Mouse (Mus musculus) neural tube, embryonic 13.5 days (tissue): ENCODE data around the gene Lrrc52. TPM values are rescaled to one million over a fixed set of nuclear protein-coding genes. Genes with fewer than 3 reads are reported as not detected.

Experiments
- ATAC-seq: fragments of 200-750 bp; cut with Nextera tagmentation; 2 replicates; pipeline ENCODE4 v1.8.0; 2017; ENCODE audit warnings: low read depth, mild to moderate bottlenecking, moderate TSS enrichment, moderate library complexity
- H3K27ac ChIP-seq: fragments of 300-500 bp; sonication (generic); replicated peaks from 2 replicates; pipeline ENCODE4 v1.5.1; 2015; ENCODE audit warnings: moderate library complexity, mild to moderate bottlenecking, inconsistent platforms
- H3K27me3 ChIP-seq: fragments of 300-500 bp; sonication (generic); 2 replicates; pipeline ENCODE4 v1.6.1; 2015; ENCODE audit warnings: mild to moderate bottlenecking, inconsistent platforms
- H3K36me3 ChIP-seq: fragments of 300-500 bp; sonication (generic); 2 replicates; pipeline ENCODE4 v1.6.1; 2015; ENCODE audit warnings: mild to moderate bottlenecking, inconsistent platforms
- H3K4me1 ChIP-seq: fragments of 300-500 bp; sonication (generic); replicated peaks from 2 replicates; pipeline ENCODE4 v1.6.1; 2015; ENCODE audit warnings: inconsistent platforms
- H3K4me2 ChIP-seq: fragments of 300-500 bp; sonication (generic); 2 replicates; pipeline ENCODE4 v1.6.1; 2015; ENCODE audit warnings: inconsistent platforms, mild to moderate bottlenecking, moderate library complexity
- H3K4me3 ChIP-seq: fragments of 300-500 bp; sonication (generic); 2 replicates; pipeline ENCODE4 v1.5.1; 2015; ENCODE audit warnings: mild to moderate bottlenecking, inconsistent platforms
- H3K9ac ChIP-seq: fragments of 300-500 bp; sonication (generic); 2 replicates; pipeline ENCODE4 v1.6.1; 2015; ENCODE audit warnings: moderate library complexity, mild to moderate bottlenecking, inconsistent platforms
- H3K9me3 ChIP-seq: fragments of 300-500 bp; sonication (generic); 2 replicates; pipeline ENCODE4 v1.6.1; 2016; ENCODE audit warnings: inconsistent platforms
- WGBS: fragments of 180-500 bp; shearing (Covaris S2); methylation state at CpG from one replicate; pipeline ENCODE4 v1.1.7; 2015; 5-methylcytosine and 5-hydroxymethylcytosine counted together
- polyA plus RNA-seq: library from polyadenylated mRNA; unstranded; fragments of >200 nt; fragmentation: Nextera tagmentation; extraction: Ambion mirVana; gene quantifications from 2 replicates; pipeline ENCODE4 v1.2.1, GENCODE M21; 2015

Gene Lrrc52
- polyA plus RNA-seq, result not detected in 2 replicates

DNA sequence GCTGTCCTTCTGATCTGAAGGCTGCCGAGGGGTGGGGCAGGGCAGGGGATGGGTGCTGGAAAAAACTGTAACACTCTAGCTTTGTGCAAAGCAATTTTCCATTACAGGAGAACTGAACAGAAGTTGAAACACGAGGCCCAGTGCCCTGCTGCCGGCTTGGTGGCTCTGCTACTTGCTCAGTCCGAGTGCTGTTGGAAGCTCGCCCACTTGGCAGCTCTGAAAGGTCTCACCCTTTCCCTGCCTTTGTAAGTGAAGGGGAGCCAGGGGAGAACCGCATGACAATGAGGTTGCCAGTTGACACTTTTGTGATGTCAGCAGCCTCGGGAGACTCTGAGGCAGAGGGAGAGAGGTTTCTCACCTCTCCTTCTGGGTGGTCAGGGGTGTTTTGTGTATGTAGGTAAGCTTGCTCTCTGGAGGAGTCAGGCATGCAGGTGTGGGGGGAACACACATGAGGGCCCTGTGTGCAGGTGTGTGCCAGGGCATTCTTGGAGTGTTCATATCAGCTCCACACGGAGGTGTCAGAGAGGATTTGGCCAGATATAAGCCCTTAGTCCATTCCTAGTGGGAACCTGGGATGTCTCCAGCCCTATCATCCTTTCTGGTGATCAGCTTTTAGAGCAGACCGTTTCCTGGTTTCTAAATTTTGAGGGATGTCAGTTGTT is at the start of gene Lrrc52:
TSS of gene Lrrc52 (minus strand) at position 16 of the 662 bp plus-strand sequence.
- no peak within 1 kb of the TSS for H3K9ac ChIP-seq
- 39% methylated on average over 9 of the region's 9 CpGs for WGBS
- ATAC-seq, result peak; percentile 36; the same call in 1 of the 2 replicates

GRCm38 (mm10) chr1:167511621-167512020 is 45.0 kb upstream of the Lrrc52 start:
- no peaks in the 10 kb centered on the region for H3K36me3 ChIP-seq
- H3K4me2 ChIP-seq, result no peak overlapping the region
- peaks cover 2% of the 10 kb centered on the region; the same call in 1 of the 2 replicates for H3K4me1 ChIP-seq
- H3K9me3 ChIP-seq, result no peaks in the 10 kb centered on the region
- H3K4me3 ChIP-seq, result no peak overlapping the region
- H3K27me3 ChIP-seq, result no peaks in the 10 kb centered on the region
- no peak overlapping the region for H3K9ac ChIP-seq
- no peak overlapping the region for H3K27ac ChIP-seq
- no peak for ATAC-seq
- 86% methylated on average over 9 of the region's 9 CpGs for WGBS

More for the DNA sequence above, at the start of gene Lrrc52:
- no peak within 1 kb of the TSS for H3K4me2 ChIP-seq
- peaks cover 10% of the 10 kb centered on the region for H3K4me1 ChIP-seq
- no peaks in the 10 kb centered on the region for H3K9me3 ChIP-seq
- no peaks in the 10 kb centered on the region for H3K36me3 ChIP-seq
- no peaks in the 10 kb centered on the region for H3K27me3 ChIP-seq
- no peak within 1 kb of the TSS for H3K4me3 ChIP-seq
- H3K27ac ChIP-seq, result no peak within 1 kb of the TSS

GRCm38 (mm10) chr1:167506048-167506447 is 39.5 kb upstream of the Lrrc52 start:
- Histone ChIP-seq H3K4me1 (peaks cover 26% of the 10 kb centered on the region), H3K4me3 (no peak overlapping the region), H3K4me2 (no peak overlapping the region), H3K9ac (no peak overlapping the region), H3K36me3 (no peaks in the 10 kb centered on the region), H3K27me3 (no peaks in the 10 kb centered on the region), H3K27ac (peak overlapping the region; percentile 90), H3K9me3 (no peaks in the 10 kb centered on the region)
- ATAC-seq, result peak; percentile 60
- 19% methylated on average over 7 of the region's 7 CpGs for WGBS

- Histone ChIP-seq H3K27me3 (no peaks in the 10 kb centered on the region), H3K4me2 (no peak overlapping the region), H3K9ac (no peak overlapping the region), H3K36me3 (no peaks in the 10 kb centered on the region), H3K4me3 (no peak overlapping the region), H3K4me1 (peaks cover 31% of the 10 kb centered on the region), H3K27ac (peak overlapping the region; percentile 90), H3K9me3 (no peaks in the 10 kb centered on the region)
- WGBS, result 79% methylated on average over 1 of the region's 1 CpGs
- ATAC-seq, result peak; percentile 75
Observed at GRCm38 (mm10) chr1:167505427-167505826, 38.8 kb upstream of the Lrrc52 start.

DNA sequence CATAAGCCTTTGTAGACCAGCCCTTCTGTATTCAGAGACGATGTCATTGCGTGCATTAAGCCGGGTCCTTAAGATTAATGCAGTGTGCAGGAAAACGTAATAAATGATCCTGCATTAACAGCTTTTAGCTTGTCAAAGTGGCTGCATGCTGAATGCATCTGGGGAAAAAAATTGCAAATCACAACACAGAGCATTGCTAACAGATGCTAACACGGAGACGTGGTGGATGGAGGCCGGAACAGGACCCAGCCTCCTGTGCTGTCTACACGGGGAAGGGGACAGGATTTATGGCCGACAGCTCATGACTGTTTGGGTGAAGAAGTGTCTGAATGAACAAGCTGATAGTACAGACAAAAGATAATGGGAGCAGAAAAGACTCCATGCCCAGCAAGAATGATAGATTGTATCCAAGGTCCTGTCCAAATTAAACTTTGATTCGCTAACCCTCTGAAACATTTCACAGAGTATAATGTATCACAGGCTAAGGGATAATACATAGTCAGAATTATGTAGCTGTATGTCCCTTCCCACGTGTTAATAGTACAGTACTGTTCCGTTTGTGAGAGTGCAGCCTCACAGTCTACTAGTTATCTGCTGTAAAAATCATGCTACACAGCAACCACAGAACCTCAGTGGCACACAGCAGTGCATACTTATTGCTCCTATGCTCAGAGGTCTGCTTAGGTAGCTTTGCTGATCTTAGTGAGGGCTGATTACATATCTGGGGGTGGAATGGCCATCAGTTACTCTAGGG is 32.7 kb upstream of the Lrrc52 start:
- H3K4me2 ChIP-seq, result no peak overlapping the region
- peak; percentile 71 for ATAC-seq
- H3K9me3 ChIP-seq, result no peaks in the 10 kb centered on the region
- 25% methylated on average over 12 of the region's 12 CpGs for WGBS
- H3K36me3 ChIP-seq, result no peaks in the 10 kb centered on the region
- H3K27ac ChIP-seq, result peak overlapping the region; percentile 77
- H3K9ac ChIP-seq, result no peak overlapping the region
- no peaks in the 10 kb centered on the region for H3K27me3 ChIP-seq
- peaks cover 41% of the 10 kb centered on the region for H3K4me1 ChIP-seq
- H3K4me3 ChIP-seq, result no peak overlapping the region

DNA sequence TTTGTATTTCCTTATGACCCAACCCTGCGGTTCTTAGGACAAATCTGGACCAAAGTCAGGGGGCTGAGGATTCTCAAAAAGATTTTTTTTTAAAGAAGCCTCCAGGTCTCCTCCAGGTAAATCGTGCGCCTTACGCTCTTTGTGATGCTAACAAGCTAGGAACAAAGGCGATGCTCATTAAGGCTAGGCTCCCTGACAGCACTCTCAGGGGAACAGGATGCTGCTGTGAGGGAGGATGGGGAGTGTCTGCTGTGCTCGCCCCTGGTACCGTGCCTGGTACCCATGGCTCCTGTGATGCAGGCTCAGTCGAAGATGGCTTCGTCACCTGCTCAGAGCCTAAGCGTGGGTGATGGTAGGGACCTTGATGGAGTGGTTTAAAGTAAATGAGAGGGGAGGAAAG is 31.4 kb upstream of the Lrrc52 start:
- Histone ChIP-seq H3K27ac (peak overlapping the region; percentile 77), H3K4me1 (peaks cover 36% of the 10 kb centered on the region), H3K36me3 (no peaks in the 10 kb centered on the region), H3K27me3 (no peaks in the 10 kb centered on the region), H3K4me2 (no peak overlapping the region), H3K4me3 (no peak overlapping the region), H3K9ac (peak overlapping the region; percentile 17; the same call in 1 of the 2 replicates), H3K9me3 (no peaks in the 10 kb centered on the region)
- WGBS, result 17% methylated on average over 10 of the region's 10 CpGs
- ATAC-seq, result 0 out of 2 replicates have a peak, but pooled peaks have one; percentile 21

DNA sequence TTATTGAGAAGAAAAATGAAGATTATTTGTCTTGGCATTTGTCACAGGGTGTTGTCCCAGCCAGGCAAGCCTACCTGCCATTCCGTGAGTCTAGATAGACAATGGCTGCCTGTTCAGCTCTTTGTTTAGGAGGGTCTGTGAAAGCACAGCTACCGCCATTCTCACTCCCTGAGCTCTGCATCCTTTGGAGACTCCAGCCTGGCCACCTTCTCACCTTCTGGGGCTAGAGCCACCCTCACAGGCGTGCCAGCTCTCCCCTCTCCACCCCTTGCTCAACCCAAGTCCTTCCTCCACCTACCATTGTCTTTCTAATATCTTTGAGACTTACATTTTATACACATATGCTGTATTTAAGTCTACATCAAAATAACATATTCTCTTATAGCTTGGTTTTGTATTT is 31.0 kb upstream of the Lrrc52 start:
- Histone ChIP-seq H3K4me1 (peaks cover 36% of the 10 kb centered on the region), H3K9me3 (no peaks in the 10 kb centered on the region), H3K4me2 (no peak overlapping the region), H3K36me3 (no peaks in the 10 kb centered on the region), H3K27ac (peak overlapping the region; percentile 77; the same call in 1 of the 2 replicates), H3K9ac (no peak overlapping the region), H3K4me3 (no peak overlapping the region), H3K27me3 (no peaks in the 10 kb centered on the region)
- ATAC-seq, result no peak
- 53% methylated on average over 3 of the region's 3 CpGs for WGBS

DNA sequence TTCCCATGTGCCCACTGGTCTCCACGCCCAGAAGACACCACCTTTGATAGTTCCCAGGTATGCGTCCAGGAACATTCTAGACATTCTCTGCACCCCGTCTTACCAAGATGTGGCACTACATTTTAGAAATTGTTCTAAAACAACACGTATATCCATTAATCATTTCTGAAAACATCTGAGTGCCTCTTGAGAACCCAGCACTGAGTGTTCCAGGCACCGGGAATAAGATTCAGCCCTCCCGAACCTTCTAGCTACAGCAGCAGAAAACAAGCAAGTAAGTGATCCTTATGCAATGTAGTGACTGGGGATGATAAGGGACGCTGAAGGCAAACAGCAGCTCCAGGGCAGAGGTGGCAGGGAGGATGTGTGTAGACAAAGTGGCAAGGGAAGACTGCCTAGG is 24.9 kb upstream of the Lrrc52 start:
- WGBS, result 90% methylated on average over 7 of the region's 7 CpGs
- H3K4me2 ChIP-seq, result no peak overlapping the region
- H3K27ac ChIP-seq, result no peak overlapping the region
- no peaks in the 10 kb centered on the region for H3K4me1 ChIP-seq
- no peaks in the 10 kb centered on the region for H3K9me3 ChIP-seq
- ATAC-seq, result no peak
- H3K9ac ChIP-seq, result no peak overlapping the region
- no peaks in the 10 kb centered on the region for H3K36me3 ChIP-seq
- no peak overlapping the region for H3K4me3 ChIP-seq
- no peaks in the 10 kb centered on the region for H3K27me3 ChIP-seq

GRCm38 (mm10) chr1:167487933-167488332 is 21.4 kb upstream of the Lrrc52 start:
- Histone ChIP-seq H3K9me3 (no peaks in the 10 kb centered on the region), H3K4me3 (no peak overlapping the region), H3K36me3 (no peaks in the 10 kb centered on the region), H3K27ac (no peak overlapping the region), H3K27me3 (no peaks in the 10 kb centered on the region), H3K4me2 (no peak overlapping the region), H3K9ac (no peak overlapping the region), H3K4me1 (no peaks in the 10 kb centered on the region)
- whole genome bisulfite sequencing, result 91% methylated on average over 5 of the region's 5 CpGs
- no peak for ATAC-seq

DNA sequence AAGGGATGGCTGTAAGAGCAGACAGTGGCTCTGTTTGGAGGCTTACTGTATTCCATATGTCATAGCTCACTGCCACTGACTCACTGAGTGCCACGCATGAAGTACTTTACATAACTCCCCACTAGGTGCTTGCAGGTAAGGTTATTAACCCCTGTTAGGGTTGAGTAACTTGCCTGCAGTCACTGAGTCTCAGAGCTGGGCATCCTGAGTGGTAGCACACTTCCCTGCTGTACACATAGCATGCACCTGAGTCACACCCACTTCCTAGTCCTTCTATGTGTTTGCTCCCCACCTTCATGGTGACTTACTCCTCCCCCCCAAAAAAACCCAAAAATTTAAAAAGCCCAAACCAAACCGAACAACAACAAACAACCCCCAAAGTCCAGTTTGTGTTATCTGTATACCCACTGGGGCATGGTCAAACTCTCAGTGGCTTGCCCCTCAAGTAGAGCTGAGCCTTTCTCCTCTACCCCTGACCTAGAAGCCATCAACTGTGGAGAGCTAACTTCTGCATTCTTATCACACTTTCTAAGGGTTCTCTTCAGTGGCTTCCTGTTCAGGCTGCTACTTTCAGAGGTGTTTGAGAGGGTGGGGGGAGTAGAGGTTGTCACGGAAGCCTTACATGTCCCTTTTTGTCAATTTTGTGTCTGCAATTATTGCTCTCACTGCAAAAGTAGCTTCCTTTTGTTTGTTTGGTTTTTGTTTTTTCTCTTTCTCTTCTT is 20.5 kb upstream of the Lrrc52 start:
- Histone ChIP-seq H3K4me1 (no peaks in the 10 kb centered on the region), H3K36me3 (no peaks in the 10 kb centered on the region), H3K27ac (no peak overlapping the region), H3K9me3 (no peaks in the 10 kb centered on the region), H3K4me2 (no peak overlapping the region), H3K9ac (no peak overlapping the region), H3K27me3 (no peaks in the 10 kb centered on the region), H3K4me3 (no peak overlapping the region)
- no peak for ATAC-seq
- WGBS, result 87% methylated on average over 3 of the region's 3 CpGs

GRCm38 (mm10) chr1:167482863-167483262 is 16.3 kb upstream of the Lrrc52 start:
- 83% methylated on average over 4 of the region's 4 CpGs for WGBS

GRCm38 (mm10) chr1:167473585-167473984 is 7.0 kb upstream of the Lrrc52 start:
- no peak for ATAC-seq
- WGBS, result 45% methylated on average over 4 of the region's 4 CpGs
- Histone ChIP-seq H3K27me3 (no peaks in the 10 kb centered on the region), H3K4me2 (no peak overlapping the region), H3K9me3 (no peaks in the 10 kb centered on the region), H3K4me1 (no peaks in the 10 kb centered on the region), H3K9ac (no peak overlapping the region), H3K4me3 (no peak overlapping the region), H3K27ac (no peak overlapping the region), H3K36me3 (no peaks in the 10 kb centered on the region)

More at GRCm38 (mm10) chr1:167482863-167483262, 16.3 kb upstream of the Lrrc52 start:
- no peaks in the 10 kb centered on the region for H3K27me3 ChIP-seq
- no peaks in the 10 kb centered on the region for H3K9me3 ChIP-seq
- H3K4me3 ChIP-seq, result no peak overlapping the region
- no peaks in the 10 kb centered on the region for H3K36me3 ChIP-seq
- H3K9ac ChIP-seq, result no peak overlapping the region
- no peak for ATAC-seq
- H3K4me2 ChIP-seq, result no peak overlapping the region
- H3K4me1 ChIP-seq, result no peaks in the 10 kb centered on the region
- H3K27ac ChIP-seq, result no peak overlapping the region
